Mouse (Mus musculus): ENCODE measurements at regions not wholly inside any gene's neighbourhood (a gene's known extent, or its start where the extent isn't known, plus 50 kb on each side); places are given as distances from the start of the nearest gene placed in this dataset.

DNA sequence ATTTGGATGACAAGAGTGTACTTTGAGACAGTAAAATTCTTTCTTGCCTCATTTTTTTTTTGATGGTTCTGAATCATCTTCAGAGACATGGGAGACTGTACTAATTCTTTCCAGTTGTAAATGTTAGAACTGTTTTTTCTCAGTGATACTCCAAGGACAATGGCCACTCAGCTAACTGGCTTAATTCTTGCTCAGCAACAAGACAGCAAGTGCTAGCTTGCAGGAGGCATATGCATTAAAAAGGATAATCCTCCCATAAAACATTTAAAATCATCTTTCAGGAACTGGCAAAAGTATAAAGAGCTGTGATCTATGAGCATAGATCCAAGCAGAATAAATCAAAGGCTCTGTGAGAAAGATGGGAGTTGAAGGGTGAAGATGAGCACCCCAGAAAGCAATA, 587.9 kb upstream of the Nrsn1 start:
- Histone ChIP-seq H3K4me1 (replicated peaks; ENCODE audit: low read depth, low read length) (no peaks in the 10 kb centered on the region), H3K9me3 (ENCODE audit: low read length) (no peaks in the 10 kb centered on the region), H3K4me3 (replicated peaks; ENCODE audit: low read length) (no peak overlapping the region), H3K36me3 (ENCODE audit: insufficient read depth, low read length) (no peaks in the 10 kb centered on the region), H3K27me3 (ENCODE audit: insufficient read depth, low read length) (no peaks in the 10 kb centered on the region)
- no peak for TF ChIP-seq CTCF (conservative IDR thresholded peaks at IDR 0.05; ENCODE audit: low read length)
- TF ChIP-seq POU5F1 (IDR thresholded peaks at IDR 0.05; ENCODE audit: borderline replicate concordance, low read length): no peak
- TF ChIP-seq NANOG (IDR thresholded peaks at IDR 0.05; ENCODE audit: borderline replicate concordance, low read length): no peak

GRCm38 (mm10) chr13:25857569-25857968, 587.3 kb upstream of the Nrsn1 start:
- TF ChIP-seq NANOG (IDR thresholded peaks at IDR 0.05; ENCODE audit: borderline replicate concordance, low read length) (no peak), CTCF (conservative IDR thresholded peaks at IDR 0.05; ENCODE audit: low read length) (no peak), POU5F1 (IDR thresholded peaks at IDR 0.05; ENCODE audit: borderline replicate concordance, low read length) (no peak)
- no peaks in the 10 kb centered on the region for H3K36me3 ChIP-seq (ENCODE audit: insufficient read depth, low read length)

GRCm38 (mm10) chr13:25857096-25857495, 586.8 kb upstream of the Nrsn1 start:
- no peak overlapping the region for H3K4me3 ChIP-seq (replicated peaks; ENCODE audit: low read length)
- H3K4me1 ChIP-seq (replicated peaks; ENCODE audit: low read depth, low read length): no peaks in the 10 kb centered on the region
- H3K9me3 ChIP-seq (ENCODE audit: low read length): no peaks in the 10 kb centered on the region
- no peaks in the 10 kb centered on the region for H3K36me3 ChIP-seq (ENCODE audit: insufficient read depth, low read length)
- no peaks in the 10 kb centered on the region for H3K27me3 ChIP-seq (ENCODE audit: insufficient read depth, low read length)
- TF ChIP-seq CTCF (conservative IDR thresholded peaks at IDR 0.05; ENCODE audit: low read length) (no peak), POU5F1 (IDR thresholded peaks at IDR 0.05; ENCODE audit: borderline replicate concordance, low read length) (no peak), NANOG (IDR thresholded peaks at IDR 0.05; ENCODE audit: borderline replicate concordance, low read length) (no peak)

More at GRCm38 (mm10) chr13:25857569-25857968, 587.3 kb upstream of the Nrsn1 start:
- H3K4me3 ChIP-seq (replicated peaks; ENCODE audit: low read length): no peak overlapping the region
- no peaks in the 10 kb centered on the region for H3K9me3 ChIP-seq (ENCODE audit: low read length)
- H3K4me1 ChIP-seq (replicated peaks; ENCODE audit: low read depth, low read length): no peaks in the 10 kb centered on the region
- no peaks in the 10 kb centered on the region for H3K27me3 ChIP-seq (ENCODE audit: insufficient read depth, low read length)

- TF ChIP-seq NANOG (IDR thresholded peaks at IDR 0.05; ENCODE audit: borderline replicate concordance, low read length): no peak
- no peak for TF ChIP-seq POU5F1 (IDR thresholded peaks at IDR 0.05; ENCODE audit: borderline replicate concordance, low read length)
- TF ChIP-seq CTCF (conservative IDR thresholded peaks at IDR 0.05; ENCODE audit: low read length): no peak
- no peaks in the 10 kb centered on the region for H3K9me3 ChIP-seq (ENCODE audit: low read length)
- H3K27me3 ChIP-seq (ENCODE audit: insufficient read depth, low read length): no peaks in the 10 kb centered on the region
- no peaks in the 10 kb centered on the region for H3K4me1 ChIP-seq (replicated peaks; ENCODE audit: low read depth, low read length)
- H3K4me3 ChIP-seq (replicated peaks; ENCODE audit: low read length): no peak overlapping the region
- H3K36me3 ChIP-seq (ENCODE audit: insufficient read depth, low read length): no peaks in the 10 kb centered on the region
These were observed 586.2 kb upstream of the Nrsn1 start for GRCm38 (mm10) chr13:25856549-25856948.

DNA sequence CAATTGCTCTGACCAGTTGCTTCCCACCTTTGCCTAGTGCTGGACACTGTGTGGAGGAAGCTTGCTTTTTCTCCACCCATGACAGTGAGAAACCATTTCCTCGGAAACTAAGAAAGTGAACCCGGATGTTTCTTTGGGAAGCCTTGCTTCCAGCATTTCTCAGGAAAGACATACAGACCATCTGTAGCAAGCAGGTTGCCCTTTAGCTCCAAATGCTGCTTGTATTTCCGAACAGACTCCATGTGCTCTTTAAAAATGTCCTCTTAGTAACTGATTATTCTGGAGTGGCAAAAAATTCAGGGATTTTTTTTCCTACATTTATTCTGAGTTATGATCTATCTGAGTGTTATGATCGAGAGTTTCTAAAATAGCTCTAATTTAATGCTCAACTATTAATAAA, 577.9 kb upstream of the Nrsn1 start:
- H3K4me3 ChIP-seq (replicated peaks; ENCODE audit: low read length): no peak overlapping the region
- H3K27me3 ChIP-seq (ENCODE audit: insufficient read depth, low read length): no peaks in the 10 kb centered on the region
- H3K36me3 ChIP-seq (ENCODE audit: insufficient read depth, low read length): no peaks in the 10 kb centered on the region
- H3K9me3 ChIP-seq (ENCODE audit: low read length): no peaks in the 10 kb centered on the region
- TF ChIP-seq CTCF (conservative IDR thresholded peaks at IDR 0.05; ENCODE audit: low read length) (no peak), NANOG (IDR thresholded peaks at IDR 0.05; ENCODE audit: borderline replicate concordance, low read length) (no peak), POU5F1 (IDR thresholded peaks at IDR 0.05; ENCODE audit: borderline replicate concordance, low read length) (no peak)
- no peaks in the 10 kb centered on the region for H3K4me1 ChIP-seq (replicated peaks; ENCODE audit: low read depth, low read length)

DNA sequence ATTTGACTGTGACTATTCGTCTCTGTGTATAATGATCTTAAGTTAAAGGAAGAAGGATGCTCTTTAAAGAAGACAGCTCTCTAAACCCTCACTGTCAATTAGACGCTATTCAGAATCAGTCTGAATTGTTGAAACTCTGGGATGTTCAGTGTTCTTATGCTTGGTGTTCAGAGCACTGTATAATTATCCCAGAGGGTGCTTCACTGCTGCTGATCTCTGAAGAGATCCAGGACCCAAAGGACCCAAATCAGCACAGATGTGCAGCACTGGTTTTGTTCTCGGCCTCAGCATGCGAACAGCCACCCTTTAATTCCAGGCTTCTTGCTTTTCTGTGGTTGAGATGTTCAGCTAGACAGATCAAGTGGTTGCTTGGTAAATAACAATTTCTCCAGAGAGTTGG, 567.9 kb upstream of the Nrsn1 start:
- H3K4me1 ChIP-seq (replicated peaks; ENCODE audit: low read depth, low read length): no peaks in the 10 kb centered on the region
- no peaks in the 10 kb centered on the region for H3K36me3 ChIP-seq (ENCODE audit: insufficient read depth, low read length)
- no peak overlapping the region for H3K4me3 ChIP-seq (replicated peaks; ENCODE audit: low read length)
- H3K27me3 ChIP-seq (ENCODE audit: insufficient read depth, low read length): no peaks in the 10 kb centered on the region
- no peak for TF ChIP-seq CTCF (conservative IDR thresholded peaks at IDR 0.05; ENCODE audit: low read length)
- no peaks in the 10 kb centered on the region for H3K9me3 ChIP-seq (ENCODE audit: low read length)

DNA sequence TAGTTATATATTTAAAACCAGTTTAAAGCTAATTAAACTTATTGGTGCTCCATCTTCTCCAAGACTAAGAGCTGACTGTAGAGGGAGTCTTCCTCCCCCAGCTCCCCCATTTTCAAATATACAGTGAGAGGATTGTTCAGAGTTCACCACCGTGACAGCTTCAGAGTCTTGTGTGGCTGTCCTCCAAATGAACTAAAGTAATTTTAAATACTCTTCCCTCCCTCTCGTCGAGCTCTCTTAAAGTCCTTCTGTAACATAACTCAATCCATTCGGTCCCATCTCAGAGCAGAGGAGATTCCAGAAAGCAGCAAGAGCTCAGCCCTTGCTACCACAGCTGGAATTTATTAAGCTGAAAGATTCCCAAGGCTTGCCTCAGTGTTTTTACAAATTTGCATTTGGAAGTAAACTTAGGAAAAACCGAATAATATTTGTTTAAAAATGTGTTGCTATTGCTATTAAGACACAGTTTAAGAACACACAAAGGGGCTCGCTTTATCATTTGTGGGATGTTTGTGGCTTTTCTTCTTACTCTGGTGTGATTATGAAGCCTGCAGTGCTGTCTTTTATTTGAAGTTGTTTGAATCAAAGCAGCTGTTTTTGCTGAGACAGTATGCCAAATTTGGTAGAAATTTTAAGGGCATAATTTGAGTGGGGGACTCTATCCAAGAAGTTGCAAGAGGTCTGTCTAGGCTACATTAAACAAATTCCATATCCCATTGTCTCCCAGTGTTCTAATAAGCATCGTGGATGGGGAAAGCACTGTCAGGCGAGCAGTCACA, 559.0 kb upstream of the Nrsn1 start:
- Histone ChIP-seq H3K27me3 (ENCODE audit: insufficient read depth, low read length) (no peaks in the 10 kb centered on the region), H3K4me3 (replicated peaks; ENCODE audit: low read length) (no peak overlapping the region), H3K36me3 (ENCODE audit: insufficient read depth, low read length) (no peaks in the 10 kb centered on the region), H3K4me1 (replicated peaks; ENCODE audit: low read depth, low read length) (no peaks in the 10 kb centered on the region), H3K9me3 (ENCODE audit: low read length) (no peaks in the 10 kb centered on the region)
- TF ChIP-seq NANOG (IDR thresholded peaks at IDR 0.05; ENCODE audit: borderline replicate concordance, low read length) (no peak), POU5F1 (IDR thresholded peaks at IDR 0.05; ENCODE audit: borderline replicate concordance, low read length) (no peak), CTCF (conservative IDR thresholded peaks at IDR 0.05; ENCODE audit: low read length) (no peak)

GRCm38 (mm10) chr13:25808564-25809253, 538.4 kb upstream of the Nrsn1 start:
- Histone ChIP-seq H3K27me3 (ENCODE audit: insufficient read depth, low read length) (no peaks in the 10 kb centered on the region), H3K4me1 (replicated peaks; ENCODE audit: low read depth, low read length) (peaks cover 4% of the 10 kb centered on the region; the same call in 1 of the 2 replicates), H3K9me3 (ENCODE audit: low read length) (no peaks in the 10 kb centered on the region), H3K36me3 (ENCODE audit: insufficient read depth, low read length) (no peaks in the 10 kb centered on the region), H3K4me3 (replicated peaks; ENCODE audit: low read length) (no peak overlapping the region)
- TF ChIP-seq CTCF (conservative IDR thresholded peaks at IDR 0.05; ENCODE audit: low read length): no peak
